Mouse (Mus musculus) neural tube, embryonic 13.5 days (tissue): Measurements from ENCODE around the gene Gtf3c4. TPM values are rescaled to one million over a fixed set of nuclear protein-coding genes. Genes with fewer than 3 reads are reported as not detected.

Experiments used
- ATAC-seq: fragments of 200-750 bp; cut with Nextera tagmentation; 2 replicates; pipeline ENCODE4 v1.8.0; 2017; ENCODE audit warnings: low read depth, mild to moderate bottlenecking, moderate TSS enrichment, moderate library complexity
- H3K27ac ChIP-seq: fragments of 300-500 bp; sonication (generic); replicated peaks from 2 replicates; pipeline ENCODE4 v1.5.1; 2015; ENCODE audit warnings: moderate library complexity, mild to moderate bottlenecking, inconsistent platforms
- H3K27me3 ChIP-seq: fragments of 300-500 bp; sonication (generic); 2 replicates; pipeline ENCODE4 v1.6.1; 2015; ENCODE audit warnings: mild to moderate bottlenecking, inconsistent platforms
- H3K36me3 ChIP-seq: fragments of 300-500 bp; sonication (generic); 2 replicates; pipeline ENCODE4 v1.6.1; 2015; ENCODE audit warnings: mild to moderate bottlenecking, inconsistent platforms
- H3K4me1 ChIP-seq: fragments of 300-500 bp; sonication (generic); replicated peaks from 2 replicates; pipeline ENCODE4 v1.6.1; 2015; ENCODE audit warnings: inconsistent platforms
- H3K4me2 ChIP-seq: fragments of 300-500 bp; sonication (generic); 2 replicates; pipeline ENCODE4 v1.6.1; 2015; ENCODE audit warnings: inconsistent platforms, mild to moderate bottlenecking, moderate library complexity
- H3K4me3 ChIP-seq: fragments of 300-500 bp; sonication (generic); 2 replicates; pipeline ENCODE4 v1.5.1; 2015; ENCODE audit warnings: mild to moderate bottlenecking, inconsistent platforms
- H3K9ac ChIP-seq: fragments of 300-500 bp; sonication (generic); 2 replicates; pipeline ENCODE4 v1.6.1; 2015; ENCODE audit warnings: moderate library complexity, mild to moderate bottlenecking, inconsistent platforms
- H3K9me3 ChIP-seq: fragments of 300-500 bp; sonication (generic); 2 replicates; pipeline ENCODE4 v1.6.1; 2016; ENCODE audit warnings: inconsistent platforms
- WGBS: fragments of 180-500 bp; shearing (Covaris S2); methylation state at CpG from one replicate; pipeline ENCODE4 v1.1.7; 2015; 5-methylcytosine and 5-hydroxymethylcytosine counted together
- polyA plus RNA-seq: library from polyadenylated mRNA; unstranded; fragments of >200 nt; fragmentation: Nextera tagmentation; extraction: Ambion mirVana; gene quantifications from 2 replicates; pipeline ENCODE4 v1.2.1, GENCODE M21; 2015

Gene Gtf3c4
- polyA plus RNA-seq: 16.9 and 17.6 TPM in 2 replicates

- Histone ChIP-seq H3K9me3 (no peaks in the 10 kb centered on the region), H3K4me3 (peak within 1 kb of the TSS; percentile 85), H3K9ac (peak within 1 kb of the TSS; percentile 87), H3K36me3 (peaks cover 10% of the 10 kb centered on the region; the same call in 1 of the 2 replicates), H3K4me1 (peaks cover 59% of the 10 kb centered on the region), H3K4me2 (peak within 1 kb of the TSS; percentile 99), H3K27me3 (no peaks in the 10 kb centered on the region), H3K27ac (peak within 1 kb of the TSS; percentile 86)
- WGBS: under 1% methylated on average over 63 of the region's 63 CpGs
- peak; percentile 97 for ATAC-seq
Measured at GRCm38 (mm10) chr2:28840222-28840951, at the start of gene Gtf3c4, which contains the start of gene Ddx31. Gtf3c4 (minus strand) TSS chr2:28840360. Ddx31 (plus strand) TSS chr2:28840406.

GRCm38 (mm10) chr2:28884914-28885313 is 44.8 kb upstream of the Gtf3c4 start:
- ATAC-seq: no peak
- peaks cover 57% of the 10 kb centered on the region for H3K36me3 ChIP-seq
- 72% methylated on average over 4 of the region's 4 CpGs for WGBS
- H3K9me3 ChIP-seq: no peaks in the 10 kb centered on the region
- H3K4me3 ChIP-seq: no peak overlapping the region
- no peak overlapping the region for H3K9ac ChIP-seq
- no peaks in the 10 kb centered on the region; the same call in 1 of the 2 replicates for H3K4me1 ChIP-seq
- H3K4me2 ChIP-seq: no peak overlapping the region
- H3K27me3 ChIP-seq: no peaks in the 10 kb centered on the region
- no peak overlapping the region for H3K27ac ChIP-seq

- Histone ChIP-seq H3K4me1 (no peaks in the 10 kb centered on the region; the same call in 1 of the 2 replicates), H3K9me3 (no peaks in the 10 kb centered on the region), H3K9ac (no peak overlapping the region), H3K27me3 (no peaks in the 10 kb centered on the region), H3K4me3 (no peak overlapping the region), H3K36me3 (peaks cover 53% of the 10 kb centered on the region), H3K4me2 (no peak overlapping the region), H3K27ac (no peak overlapping the region)
- no peak for ATAC-seq
- WGBS: 79% methylated on average over 6 of the region's 6 CpGs
Measured at GRCm38 (mm10) chr2:28882826-28883485, 42.8 kb upstream of the Gtf3c4 start.

GRCm38 (mm10) chr2:28882047-28882446 is 41.9 kb upstream of the Gtf3c4 start:
- no peak for ATAC-seq
- Histone ChIP-seq H3K4me1 (no peaks in the 10 kb centered on the region; the same call in 1 of the 2 replicates), H3K4me2 (no peak overlapping the region), H3K9me3 (no peaks in the 10 kb centered on the region), H3K9ac (no peak overlapping the region), H3K4me3 (no peak overlapping the region), H3K27me3 (no peaks in the 10 kb centered on the region), H3K36me3 (peaks cover 53% of the 10 kb centered on the region), H3K27ac (no peak overlapping the region)
- WGBS: 89% methylated on average over 3 of the region's 3 CpGs

GRCm38 (mm10) chr2:28881275-28881674 is 41.1 kb upstream of the Gtf3c4 start:
- no peak for ATAC-seq
- no peak overlapping the region for H3K9ac ChIP-seq
- H3K4me1 ChIP-seq: no peaks in the 10 kb centered on the region; the same call in 1 of the 2 replicates
- peaks cover 56% of the 10 kb centered on the region for H3K36me3 ChIP-seq
- WGBS: 86% methylated on average over 3 of the region's 3 CpGs
- no peak overlapping the region for H3K27ac ChIP-seq
- no peaks in the 10 kb centered on the region for H3K9me3 ChIP-seq
- no peak overlapping the region for H3K4me3 ChIP-seq
- no peak overlapping the region for H3K4me2 ChIP-seq
- H3K27me3 ChIP-seq: no peaks in the 10 kb centered on the region

DNA sequence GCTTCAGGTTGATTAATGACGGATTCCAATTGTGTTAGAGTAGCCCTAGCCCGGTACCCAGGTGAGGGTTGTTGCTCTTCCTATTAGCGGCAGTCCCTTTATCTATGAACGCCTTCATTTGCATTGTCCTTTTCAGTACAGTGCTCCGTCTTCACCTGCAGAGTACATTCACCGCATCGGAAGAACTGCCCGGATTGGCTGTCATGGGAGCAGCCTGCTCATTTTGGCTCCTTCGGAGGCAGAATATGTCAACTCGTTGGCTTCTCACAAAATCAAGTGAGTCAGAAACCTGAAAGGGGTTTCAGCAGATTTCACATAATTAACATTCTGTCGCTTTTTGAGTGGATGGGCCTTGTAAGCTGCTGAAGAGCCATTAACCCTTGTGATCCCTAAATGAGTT is 35.4 kb upstream of the Gtf3c4 start:
- H3K4me3 ChIP-seq: no peak overlapping the region
- no peaks in the 10 kb centered on the region for H3K4me1 ChIP-seq
- H3K9me3 ChIP-seq: no peaks in the 10 kb centered on the region
- H3K36me3 ChIP-seq: peaks cover 62% of the 10 kb centered on the region
- ATAC-seq: no peak
- no peak overlapping the region for H3K4me2 ChIP-seq
- no peak overlapping the region for H3K27ac ChIP-seq
- WGBS: 91% methylated on average over 11 of the region's 11 CpGs
- no peak overlapping the region for H3K9ac ChIP-seq
- no peaks in the 10 kb centered on the region for H3K27me3 ChIP-seq

- Histone ChIP-seq H3K9me3 (no peaks in the 10 kb centered on the region), H3K27me3 (no peaks in the 10 kb centered on the region), H3K4me1 (no peaks in the 10 kb centered on the region), H3K4me2 (no peak overlapping the region), H3K4me3 (no peak overlapping the region), H3K36me3 (peaks cover 52% of the 10 kb centered on the region), H3K9ac (no peak overlapping the region), H3K27ac (no peak overlapping the region)
- ATAC-seq: no peak
- WGBS: 62% methylated on average over 7 of the region's 7 CpGs
Measured at GRCm38 (mm10) chr2:28867495-28867894, 27.3 kb upstream of the Gtf3c4 start.

DNA sequence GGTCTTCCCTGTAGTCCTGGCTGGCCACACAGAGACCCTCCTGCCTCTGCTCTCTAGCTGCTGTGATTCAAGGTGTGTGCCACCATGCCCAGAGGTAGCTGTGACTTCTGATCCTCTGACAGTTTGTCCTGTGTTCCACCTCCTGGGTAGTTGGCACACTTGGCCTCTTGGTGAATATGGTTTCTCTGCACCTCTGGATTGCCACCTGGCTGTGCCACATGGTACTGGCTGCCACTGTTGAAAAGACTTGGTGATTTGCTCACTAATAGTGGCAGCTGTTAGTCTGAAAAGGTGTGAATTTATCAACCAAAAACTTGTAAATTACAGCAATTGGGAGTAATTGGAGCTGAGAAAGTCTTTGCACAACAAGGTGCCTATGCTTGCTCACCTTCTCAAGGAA is 23.7 kb upstream of the Gtf3c4 start:
- peaks cover 86% of the 10 kb centered on the region for H3K36me3 ChIP-seq
- H3K4me3 ChIP-seq: no peak overlapping the region
- no peaks in the 10 kb centered on the region for H3K9me3 ChIP-seq
- no peaks in the 10 kb centered on the region for H3K4me1 ChIP-seq
- no peak overlapping the region for H3K9ac ChIP-seq
- no peaks in the 10 kb centered on the region for H3K27me3 ChIP-seq
- H3K27ac ChIP-seq: no peak overlapping the region
- H3K4me2 ChIP-seq: no peak overlapping the region
- no peak for ATAC-seq

GRCm38 (mm10) chr2:28860678-28861423 is 20.7 kb upstream of the Gtf3c4 start:
- Histone ChIP-seq H3K36me3 (peaks cover 86% of the 10 kb centered on the region), H3K4me2 (no peak overlapping the region), H3K4me3 (no peak overlapping the region), H3K9me3 (no peaks in the 10 kb centered on the region), H3K9ac (no peak overlapping the region), H3K27me3 (no peaks in the 10 kb centered on the region), H3K27ac (no peak overlapping the region), H3K4me1 (no peaks in the 10 kb centered on the region)
- 81% methylated on average over 8 of the region's 8 CpGs for WGBS
- ATAC-seq: no peak

DNA sequence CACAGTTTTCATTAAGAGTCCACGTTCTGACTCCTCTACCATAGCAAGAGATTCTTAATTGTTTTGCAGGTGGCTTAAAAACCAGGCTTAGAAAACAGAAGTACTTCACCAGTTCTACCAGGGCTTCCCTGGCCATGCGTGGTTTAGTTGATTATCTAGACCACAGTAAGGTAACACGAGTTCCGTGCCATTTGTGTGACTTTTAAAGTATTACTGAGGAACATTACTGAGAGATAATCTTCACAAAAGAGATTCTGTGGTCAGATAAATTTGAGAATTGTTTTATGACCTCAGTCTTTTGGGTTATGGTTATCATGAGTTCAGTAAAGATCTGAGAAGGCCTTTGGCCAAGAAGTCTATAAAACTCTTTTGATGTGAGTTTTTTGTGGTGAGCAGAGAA is 19.1 kb upstream of the Gtf3c4 start:
- Histone ChIP-seq H3K36me3 (peaks cover 85% of the 10 kb centered on the region), H3K4me2 (no peak overlapping the region), H3K9ac (no peak overlapping the region), H3K27ac (no peak overlapping the region), H3K4me3 (no peak overlapping the region), H3K9me3 (no peaks in the 10 kb centered on the region), H3K27me3 (no peaks in the 10 kb centered on the region), H3K4me1 (no peaks in the 10 kb centered on the region)
- 94% methylated on average over 4 of the region's 4 CpGs for WGBS
- ATAC-seq: no peak

DNA sequence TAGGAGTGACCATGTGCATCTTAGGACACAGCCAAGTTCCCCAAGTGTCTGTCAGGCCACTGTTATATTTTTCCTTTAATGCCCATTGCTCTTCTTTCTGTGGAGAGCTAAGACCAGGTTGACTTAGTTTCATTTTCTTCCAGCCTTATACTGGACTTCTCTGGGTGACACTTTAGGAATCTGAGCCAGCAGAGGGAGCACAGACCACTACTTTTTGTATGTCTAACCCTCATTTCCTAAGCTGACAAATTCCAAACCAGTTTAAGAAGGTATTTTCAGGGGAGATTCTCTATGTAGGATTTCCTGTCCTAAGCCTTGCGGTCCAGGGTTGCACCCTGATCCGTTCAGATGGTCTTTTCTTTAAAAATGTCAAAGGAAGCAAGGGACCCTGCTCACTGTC is 15.6 kb upstream of the Gtf3c4 start:
- Histone ChIP-seq H3K9me3 (no peaks in the 10 kb centered on the region), H3K4me3 (no peak overlapping the region), H3K4me2 (no peak overlapping the region), H3K4me1 (no peaks in the 10 kb centered on the region), H3K27me3 (no peaks in the 10 kb centered on the region), H3K36me3 (peaks cover 67% of the 10 kb centered on the region), H3K9ac (no peak overlapping the region), H3K27ac (no peak overlapping the region)
- WGBS: 88% methylated on average over 2 of the region's 2 CpGs
- no peak for ATAC-seq

- Histone ChIP-seq H3K4me2 (no peak overlapping the region), H3K9ac (no peak overlapping the region), H3K27ac (no peak overlapping the region), H3K4me1 (no peaks in the 10 kb centered on the region), H3K4me3 (no peak overlapping the region), H3K36me3 (peaks cover 67% of the 10 kb centered on the region), H3K27me3 (no peaks in the 10 kb centered on the region), H3K9me3 (no peaks in the 10 kb centered on the region)
- ATAC-seq: no peak
- 86% methylated on average over 3 of the region's 3 CpGs for WGBS
Measured at GRCm38 (mm10) chr2:28852594-28852993, 12.4 kb upstream of the Gtf3c4 start.
